Mouse (Mus musculus) MEL (cell line): ENCODE measurements around the gene Ndufaf3.

Experiments
- CTCF ChIP-seq, 3 experiments: IDR thresholded peaks in 2 of 3; conservative IDR thresholded peaks in 1 of 3; 2 replicates each; pipeline ENCODE4 v1.5.1; 2011 to 2012; ENCODE audit warnings: low read length in 3 of 3, low read depth in 2 of 3, mild to moderate bottlenecking in 2 of 3, improper control_type of control experiment in 1 of 3, inconsistent platforms in 1 of 3, mixed read lengths in 1 of 3, moderate library complexity in 1 of 3; ENCODE audit not compliant: control insufficient read depth in 1 of 3, insufficient read depth in 1 of 3, poor library complexity in 1 of 3, severe bottlenecking in 1 of 3
- ELF1 ChIP-seq: IDR thresholded peaks from 2 replicates; pipeline ENCODE4 v1.6.1; 2014; ENCODE audit warnings: low read depth, mild to moderate bottlenecking, inconsistent platforms, low read length, improper control_type of control experiment, moderate library complexity
- EP300 ChIP-seq, 2 experiments: IDR thresholded peaks; 2 replicates each; pipeline ENCODE4 v1.6.1; 2011; ENCODE audit warnings: improper control_type of control experiment in 2 of 2, low read length in 2 of 2, low read depth in 1 of 2, mild to moderate bottlenecking in 1 of 2
- GABPA ChIP-seq: IDR thresholded peaks from 2 replicates; pipeline ENCODE4 v1.6.1; 2012; ENCODE audit warnings: low read depth, mild to moderate bottlenecking, inconsistent platforms, low read length, improper control_type of control experiment, moderate library complexity
- MAFK ChIP-seq: IDR thresholded peaks from 2 replicates; pipeline ENCODE4 v1.6.1; 2011; ENCODE audit warnings: low read depth, mild to moderate bottlenecking, low read length, improper control_type of control experiment, borderline replicate concordance
- MAX ChIP-seq: IDR thresholded peaks from 2 replicates; pipeline ENCODE4 v1.6.1; 2011; ENCODE audit warnings: low read length, improper control_type of control experiment
- MXI1 ChIP-seq: IDR thresholded peaks from 2 replicates; pipeline ENCODE4 v1.6.1; 2011; ENCODE audit warnings: mild to moderate bottlenecking, low read depth, low read length, improper control_type of control experiment
- MYC ChIP-seq: IDR thresholded peaks from 2 replicates; pipeline ENCODE4 v1.6.1; 2011; ENCODE audit warnings: low read depth, mild to moderate bottlenecking, low read length, improper control_type of control experiment, moderate library complexity
- NELFE ChIP-seq: IDR thresholded peaks from 2 replicates; pipeline ENCODE4 v1.6.1; 2011; ENCODE audit warnings: low read depth, low read length, improper control_type of control experiment
- POLR2A ChIP-seq, 2 experiments: IDR thresholded peaks; 2 replicates each; pipeline ENCODE4 v1.6.1; 2011 to 2012; ENCODE audit warnings: low read length in 2 of 2, mild to moderate bottlenecking in 2 of 2, control low read depth in 1 of 2, improper control_type of control experiment in 1 of 2, low read depth in 1 of 2, moderate library complexity in 1 of 2; ENCODE audit not compliant: control insufficient read depth in 1 of 2, insufficient read depth in 1 of 2, poor library complexity in 1 of 2
- SIN3A ChIP-seq: IDR thresholded peaks from 2 replicates; pipeline ENCODE4 v1.6.1; 2012; ENCODE audit warnings: low read length, improper control_type of control experiment, inconsistent platforms
- TAL1 ChIP-seq: IDR thresholded peaks from 2 replicates; pipeline ENCODE4 v1.6.1; 2012; ENCODE audit warnings: mild to moderate bottlenecking, inconsistent platforms, low read length, moderate library complexity, mixed read lengths
- USF1 ChIP-seq: IDR thresholded peaks from 2 replicates; pipeline ENCODE4 v1.6.1; 2014; ENCODE audit warnings: low read depth, mild to moderate bottlenecking, inconsistent platforms, low read length, improper control_type of control experiment, moderate library complexity

DNA sequence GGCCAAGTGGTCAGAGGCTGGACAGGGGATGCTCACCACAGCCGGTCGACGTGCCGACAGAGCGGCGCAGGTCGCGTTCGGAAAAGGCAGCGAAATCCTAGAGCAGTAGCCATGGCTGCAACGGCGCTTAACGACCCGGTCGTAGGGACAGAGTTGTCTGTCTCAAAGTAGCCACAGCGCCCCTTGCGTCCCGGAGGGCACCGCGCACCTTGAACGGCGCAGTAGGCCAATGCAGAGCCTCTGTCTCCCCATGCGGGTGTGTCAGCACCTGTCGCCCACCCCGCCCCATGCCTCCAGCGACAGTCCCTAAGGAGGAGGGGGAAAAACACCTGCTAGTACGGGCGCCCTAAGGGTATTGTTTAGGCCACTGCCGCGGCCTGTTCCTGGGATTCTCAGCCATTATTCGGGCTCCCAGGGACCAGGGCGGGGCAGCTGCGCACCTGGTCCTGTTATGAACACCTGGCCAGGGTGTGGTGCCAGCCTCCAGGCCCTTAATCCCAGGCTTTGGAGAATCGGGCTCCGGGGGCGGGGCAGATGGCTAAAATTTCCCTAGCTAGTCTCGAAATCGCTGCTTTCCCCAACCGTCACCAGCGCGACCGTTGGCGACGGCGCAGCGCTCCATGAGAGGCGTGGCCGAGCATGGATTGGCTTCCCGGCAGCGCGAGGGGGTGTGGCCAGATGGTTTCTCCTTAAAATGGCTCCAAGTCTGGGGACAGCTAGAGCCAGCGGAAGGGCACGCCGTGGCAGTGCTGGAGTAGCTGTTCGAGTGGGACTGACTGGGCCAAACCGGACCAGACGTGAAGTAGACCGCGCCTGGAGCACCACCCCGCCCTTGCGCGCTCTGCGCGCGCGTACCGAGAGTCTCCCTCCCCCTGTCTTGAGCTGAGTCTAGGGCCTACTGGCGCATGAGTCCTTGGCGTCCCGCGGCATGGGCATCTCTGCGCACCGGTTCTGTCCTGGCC lies at the start of gene Ndufaf3:
- TF ChIP-seq EP300 (IDR thresholded peaks at IDR 0.05; ENCODE audit: low read depth in 1 of 2, low read length in 2 of 2): peak in 1 of 2 experiments; percentile 83; a peak in 2 of 4 replicates
- no peak for TF ChIP-seq USF1
- peak; percentile 79 to 89 (median 85) for TF ChIP-seq CTCF (IDR thresholded peaks at IDR 0.05 in 2 of 3, conservative IDR thresholded peaks at IDR 0.05 in 1 of 3; ENCODE audit: control insufficient read depth in 1 of 3, insufficient read depth in 1 of 3, low read depth in 2 of 3, low read length in 3 of 3, poor library complexity in 1 of 3, severe bottlenecking in 1 of 3)
- peak; percentile 95 to 98 for TF ChIP-seq POLR2A (IDR thresholded peaks at IDR 0.05; ENCODE audit: control insufficient read depth in 1 of 2, insufficient read depth in 1 of 2, low read depth in 1 of 2, low read length in 2 of 2, poor library complexity in 1 of 2)
- TF ChIP-seq MXI1: peak; percentile 85
- TF ChIP-seq MYC: no peak; the same call in 1 of the 2 replicates
- TF ChIP-seq ELF1: peak; percentile 44
- TF ChIP-seq TAL1: no peak
- no peak; the same call in 1 of the 2 replicates for TF ChIP-seq GABPA
- TF ChIP-seq MAX: 0 out of 2 replicates have a peak, but pooled peaks have one; percentile 62
- peak; percentile 99 for TF ChIP-seq NELFE
- no peak for TF ChIP-seq MAFK
- peak; percentile 77; the same call in 1 of the 2 replicates for TF ChIP-seq SIN3A
